Mouse (Mus musculus) ovary, postnatal 36 days (tissue): ENCODE measurements around the gene Gm11027.
"Not testable (repeated sequence)": the region's sequence is repeated elsewhere in the genome, so short reads cannot be mapped to it uniquely, and the experiment has no call there.

ENCODE experiments used
- DNase-seq: peaks from one replicate; pipeline ENCODE4 v3.0.0; 2022; ENCODE audit warnings: low spot score, mixed read lengths

Gene Gm11027

DNA sequence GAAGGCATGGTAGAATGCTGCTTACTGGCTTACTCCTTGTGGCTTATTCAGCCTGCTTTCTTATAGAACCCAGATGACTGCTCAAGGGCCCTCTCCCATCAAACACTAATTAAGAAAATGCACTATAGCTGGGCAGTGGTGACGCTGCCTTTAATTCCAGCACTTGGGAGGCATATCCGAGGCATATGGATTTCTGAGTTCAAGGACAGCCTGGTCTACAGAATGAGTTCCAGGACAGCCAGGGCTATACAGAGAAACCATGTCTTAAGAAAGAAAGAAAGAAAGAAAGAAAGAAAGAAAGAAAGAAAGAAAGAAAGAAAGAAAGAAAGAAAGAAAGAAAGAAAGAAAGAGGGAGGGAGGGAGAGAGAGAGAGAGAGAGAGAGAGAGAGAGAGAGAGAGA lies at the start of gene Gm11027:
TSS of gene Gm11027 (plus strand) at position 301 of the 400 bp plus-strand sequence.
- not testable (repeated sequence) for DNase-seq

GRCm38 (mm10) chr12:116226289-116227057 lies 48.7 kb upstream of the Gm11027 start:
- no peak for DNase-seq

DNA sequence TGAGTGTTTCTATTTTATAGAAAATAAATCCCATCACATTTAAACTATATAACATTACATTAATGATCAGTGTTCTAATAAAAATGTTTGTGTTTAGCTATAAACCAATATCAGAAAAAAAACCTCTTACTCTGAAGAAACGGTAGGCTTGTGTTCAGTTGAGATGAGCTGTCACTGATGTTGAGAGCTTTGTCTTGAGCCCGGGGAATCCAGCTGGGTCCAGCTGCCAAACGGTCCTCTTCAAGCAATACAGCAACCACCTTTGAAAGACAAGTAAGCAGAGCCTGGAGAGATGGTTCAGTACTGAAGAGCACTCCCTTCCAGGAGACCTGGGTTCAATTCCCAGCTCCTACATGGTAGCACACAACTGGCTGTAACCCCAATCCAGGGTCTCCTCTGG lies 45.7 kb upstream of the Gm11027 start:
- DNase-seq: no peak

- DNase-seq: peak; percentile 79
Measured at GRCm38 (mm10) chr12:116231612-116232011, 43.6 kb upstream of the Gm11027 start.

DNA sequence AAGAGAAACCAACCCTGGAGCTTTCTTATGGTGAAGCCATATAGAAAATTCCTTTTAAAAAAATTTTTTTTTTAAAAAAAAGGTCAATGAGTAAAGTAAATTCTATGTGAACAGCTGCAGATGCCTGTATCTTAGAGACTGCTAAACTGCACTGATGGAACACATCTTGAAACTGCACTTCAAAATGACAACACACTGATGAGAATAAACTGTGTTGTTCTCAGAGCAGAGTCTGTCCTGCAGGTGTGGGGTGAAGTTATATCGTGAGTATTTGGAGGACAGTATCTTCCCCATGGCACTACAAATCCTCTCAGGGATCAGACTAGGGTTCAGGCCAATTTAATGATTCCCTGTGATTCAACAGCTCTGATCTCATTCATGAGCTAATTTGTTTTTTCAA lies 43.1 kb upstream of the Gm11027 start:
- DNase-seq: no peak

- no peak for DNase-seq
Measured at GRCm38 (mm10) chr12:116235356-116235755, 39.8 kb upstream of the Gm11027 start.

- no peak for DNase-seq
Measured at GRCm38 (mm10) chr12:116236658-116237057, 38.5 kb upstream of the Gm11027 start.

DNA sequence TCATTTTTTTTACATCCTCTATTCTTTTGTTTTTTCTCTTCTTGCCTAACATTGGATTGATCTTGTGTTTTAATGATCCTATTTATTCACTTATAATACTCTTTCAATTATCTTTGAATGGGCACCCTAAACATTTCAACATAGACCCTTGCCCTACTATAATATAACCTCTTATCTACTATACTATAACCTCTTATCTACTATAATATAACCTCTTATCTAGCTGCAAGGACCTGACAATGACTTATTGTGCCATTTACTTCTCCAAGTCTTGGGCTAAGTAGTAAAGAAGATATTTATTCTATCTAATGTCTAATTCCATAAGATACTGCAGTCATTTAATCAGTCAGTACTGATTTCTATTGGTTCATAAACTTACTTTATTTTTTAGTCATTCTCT lies 36.8 kb upstream of the Gm11027 start:
- no peak for DNase-seq

GRCm38 (mm10) chr12:116238803-116239202 lies 36.4 kb upstream of the Gm11027 start:
- no peak for DNase-seq

- DNase-seq: no peak
Measured at GRCm38 (mm10) chr12:116244601-116245000, 30.6 kb upstream of the Gm11027 start.

DNA sequence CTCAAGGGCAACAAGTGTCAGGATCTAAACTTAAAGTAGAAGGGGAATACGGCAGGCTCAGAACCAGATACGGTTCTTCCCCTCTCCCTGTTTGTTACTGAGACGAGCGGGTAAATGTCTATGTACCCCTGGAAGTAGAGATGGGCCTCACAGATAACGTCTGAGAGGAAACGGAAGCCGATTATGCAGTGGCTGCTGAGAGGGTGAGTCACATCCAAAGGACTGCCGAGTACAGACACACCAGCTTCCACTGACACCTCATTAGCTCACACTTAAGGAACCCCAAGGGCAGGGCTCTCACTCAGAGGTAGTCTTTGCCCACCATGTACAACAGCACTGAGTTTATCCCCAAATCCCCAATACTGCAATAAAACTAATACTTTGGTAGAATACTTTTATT lies 20.5 kb upstream of the Gm11027 start:
- DNase-seq: no peak

GRCm38 (mm10) chr12:116255636-116256035 lies 19.6 kb upstream of the Gm11027 start:
- DNase-seq: no peak

DNA sequence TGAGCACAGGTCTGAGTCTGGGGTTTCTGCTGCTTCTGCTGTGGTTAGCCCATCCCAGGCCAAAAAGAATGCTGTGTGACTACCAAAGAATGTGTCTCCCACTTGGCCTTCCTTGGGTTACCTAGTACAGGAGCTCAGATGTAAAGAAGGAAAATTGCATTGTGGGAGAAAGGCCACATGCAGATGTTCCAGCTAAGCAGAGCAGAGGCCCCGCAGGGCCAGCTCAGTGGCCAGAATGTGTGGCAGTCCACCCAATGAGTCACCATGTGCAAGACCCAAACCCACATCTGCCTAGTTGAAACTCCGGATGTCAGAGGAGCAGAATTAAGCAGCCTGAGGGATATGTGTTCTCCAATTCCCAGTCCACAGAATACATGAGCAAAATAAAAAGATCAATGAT lies 16.9 kb upstream of the Gm11027 start:
- no peak for DNase-seq

DNA sequence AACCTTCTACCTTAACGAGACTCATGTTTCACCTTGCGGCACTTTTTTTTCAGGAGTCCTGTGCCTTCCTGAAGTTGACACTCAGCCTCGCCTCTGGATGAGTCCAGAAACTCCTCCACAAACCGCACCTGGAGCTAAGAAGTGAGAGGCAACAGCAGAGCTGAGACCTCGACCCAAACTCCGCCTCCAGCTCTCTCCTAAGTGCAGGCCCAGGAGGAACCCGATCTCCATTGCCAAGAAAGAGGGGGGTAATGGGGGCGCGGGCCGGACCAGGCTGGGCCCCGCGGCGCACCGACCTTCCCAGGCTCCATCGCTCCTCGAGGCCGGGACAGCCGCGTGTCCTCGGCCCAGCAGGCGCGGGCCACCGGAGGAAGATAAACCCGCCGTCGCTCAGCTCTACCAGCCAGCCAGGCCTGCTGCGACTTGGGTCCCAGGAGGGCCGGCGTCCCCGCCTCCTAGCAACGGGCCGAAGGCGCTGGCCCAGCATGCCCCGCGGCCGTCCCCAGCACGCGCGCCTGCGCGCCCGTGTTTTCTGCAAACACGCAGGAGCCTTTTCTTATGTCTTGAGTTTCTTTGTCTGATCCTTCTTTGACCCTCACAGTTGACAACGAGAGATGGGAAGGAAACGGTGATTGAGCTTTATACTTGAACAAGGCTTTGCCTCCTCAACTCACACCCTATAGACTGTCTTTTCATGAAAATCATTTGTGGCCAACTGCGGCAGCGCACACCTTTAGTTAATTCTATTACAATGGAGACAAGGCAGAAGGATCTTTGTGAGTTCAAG lies 12.4 kb upstream of the Gm11027 start, which contains the start of gene Wdr60:
TSS of gene Wdr60 (minus strand) at position 468 of the 787 bp plus-strand sequence.
- peak; percentile 89 for DNase-seq

DNA sequence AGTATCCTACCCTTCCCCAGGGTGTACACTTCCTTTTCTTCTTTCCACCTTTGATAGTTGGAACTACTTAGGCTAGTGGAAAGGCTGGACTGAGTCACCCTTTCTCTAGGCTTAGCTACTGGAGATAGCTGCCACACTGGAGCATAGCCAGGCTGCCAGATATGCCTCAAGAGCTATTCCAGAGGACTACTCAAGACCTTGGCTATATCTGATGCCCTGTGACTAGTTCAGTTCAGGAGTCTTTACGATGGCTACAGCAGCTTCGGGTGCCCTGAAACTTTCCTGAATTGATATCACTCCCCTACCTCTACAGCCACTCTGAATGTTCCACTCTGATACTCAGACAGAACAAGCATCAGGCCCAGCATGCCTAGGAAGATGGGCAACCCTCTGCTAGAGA lies 10.4 kb upstream of the Gm11027 start:
- DNase-seq: no peak

DNA sequence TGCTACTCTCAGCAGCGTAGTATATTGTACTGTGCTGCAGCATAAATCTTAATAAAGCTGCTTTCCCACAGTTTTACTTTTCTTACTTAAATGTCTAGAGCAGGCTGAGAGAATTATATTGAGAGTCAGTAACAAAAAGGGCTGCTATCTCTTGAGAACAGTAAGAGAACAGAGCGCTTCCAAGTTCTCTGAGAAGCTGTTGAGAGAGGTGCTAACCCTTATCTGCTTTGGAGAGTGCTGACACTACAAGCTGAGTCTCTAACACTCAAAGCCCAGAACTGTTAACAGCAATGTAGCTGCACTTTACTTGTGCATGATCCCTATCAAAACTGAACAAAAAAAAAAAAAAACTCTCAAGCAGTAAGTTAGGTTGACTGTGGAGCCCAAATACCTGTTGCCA lies 9.9 kb upstream of the Gm11027 start:
- no peak for DNase-seq

GRCm38 (mm10) chr12:116269450-116269849 lies 5.7 kb upstream of the Gm11027 start:
- DNase-seq: no peak

DNA sequence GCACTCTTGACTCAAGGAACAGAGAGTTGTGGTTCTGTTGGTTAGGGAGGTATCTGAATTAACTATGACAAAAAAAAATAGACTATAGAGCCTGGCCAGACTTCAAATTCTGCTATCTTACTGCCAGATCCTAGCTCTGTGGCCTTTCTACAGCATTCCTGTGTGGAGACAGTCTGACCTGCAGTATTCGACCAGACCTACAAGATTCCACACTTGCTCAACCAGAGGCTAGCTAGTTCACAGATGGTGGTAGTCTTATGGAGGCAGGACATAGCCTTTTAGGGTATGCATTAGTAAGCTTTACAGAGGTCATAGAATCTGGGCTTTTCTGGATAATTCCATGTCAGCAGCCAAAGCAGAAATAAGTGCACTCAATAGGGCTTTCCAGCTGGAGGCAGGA lies 4.6 kb upstream of the Gm11027 start:
- no peak for DNase-seq

DNA sequence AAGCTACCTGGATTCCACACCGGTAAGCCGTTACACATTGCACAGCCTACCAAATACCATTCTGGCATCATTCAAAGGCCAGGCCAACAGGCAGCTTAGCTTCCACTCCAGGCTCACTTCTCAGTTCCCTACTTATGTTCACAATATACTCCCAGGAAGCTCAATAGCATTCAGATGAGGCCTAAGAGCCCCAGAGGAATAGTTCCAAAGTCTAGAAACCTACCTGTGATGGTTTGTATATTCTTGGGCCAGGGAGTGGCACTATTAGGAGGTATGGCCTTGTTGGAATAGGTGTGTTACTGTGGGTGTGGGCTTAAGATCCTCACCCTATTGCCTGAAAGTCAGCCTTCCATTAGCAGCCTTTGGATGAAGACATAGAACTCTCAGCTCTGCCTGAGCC lies 4.1 kb upstream of the Gm11027 start:
- DNase-seq: no peak

- DNase-seq: no peak
Measured at GRCm38 (mm10) chr12:116273733-116274132, 1.5 kb upstream of the Gm11027 start.

DNA sequence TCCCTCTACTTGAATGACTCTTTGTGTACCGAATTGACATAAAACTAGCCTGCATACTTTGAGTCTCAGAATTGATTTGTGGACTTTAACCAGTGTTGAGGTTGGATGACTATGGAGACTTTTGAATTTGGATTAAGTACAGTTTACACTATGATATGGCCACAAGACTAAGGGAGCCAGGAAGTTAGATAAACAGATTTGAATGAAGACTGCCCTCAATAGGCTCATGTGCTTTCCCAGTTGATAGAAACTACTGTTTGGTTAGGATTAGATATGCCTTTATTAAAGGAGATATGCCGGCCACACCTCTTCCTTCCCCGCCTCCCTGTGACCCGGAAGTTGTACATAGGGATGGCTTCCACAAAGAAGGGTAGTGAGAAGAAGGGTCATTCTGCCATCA lies 445 bp downstream of the Gm11027 start:
- no peak for DNase-seq

DNA sequence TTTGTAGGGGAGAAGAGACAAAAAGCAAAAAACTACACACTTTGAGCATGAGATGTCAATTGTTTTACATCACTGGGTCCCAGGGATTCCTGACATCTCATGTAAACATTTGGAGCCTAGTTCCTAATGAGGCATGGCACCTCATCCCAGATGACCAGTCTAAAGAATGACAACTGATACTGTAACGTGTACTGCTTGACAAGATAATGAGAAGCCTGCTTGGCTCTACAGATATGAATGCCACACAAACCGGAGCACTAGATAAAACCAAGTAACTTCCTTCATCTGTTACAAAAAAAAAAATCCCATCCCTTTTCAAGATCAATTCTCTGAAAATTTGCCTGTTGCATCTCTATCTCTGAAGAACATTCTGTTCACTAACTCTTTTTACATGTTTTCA lies 1.8 kb downstream of the Gm11027 start:
- DNase-seq: no peak

- no peak for DNase-seq
Measured at GRCm38 (mm10) chr12:116278541-116278940, 3.4 kb downstream of the Gm11027 start.
